Mouse (Mus musculus): ENCODE data around the gene Fam162a. TPM values are rescaled to one million over a fixed set of nuclear protein-coding genes. Genes with fewer than 3 reads are reported as not detected.
"Not testable (repeated sequence)": the region's sequence is repeated elsewhere in the genome, so short reads cannot be mapped to it uniquely, and the experiment has no call there.

The Fam162a gene
- total RNA-seq, 1 experiment from 2014 or later: 90.0 TPM

DNA sequence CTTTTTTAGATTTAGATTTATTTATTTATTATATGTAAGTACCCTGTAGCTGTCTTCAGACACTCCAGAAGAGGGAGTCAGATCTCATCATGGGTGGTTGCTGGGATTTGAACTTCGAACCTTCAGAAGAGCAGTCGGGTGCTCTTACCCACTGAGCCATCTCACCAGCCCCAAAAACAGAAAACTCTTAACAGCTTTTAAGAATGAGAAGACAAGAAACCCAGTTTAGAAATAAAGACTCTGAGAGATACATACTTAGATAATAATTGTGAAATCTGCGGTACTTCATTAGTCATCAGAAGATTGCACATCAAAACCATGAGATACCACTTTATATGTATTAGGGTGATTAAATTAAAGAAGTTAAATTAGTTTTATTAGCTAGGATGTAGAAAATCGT is 72.5 kb downstream of the Fam162a start:
- ATAC-seq (replicated peaks in 1 of 2; ENCODE audit: insufficient read depth in 1 of 2, low FRiP score in 2 of 2, low TSS enrichment in 1 of 2, low read depth in 1 of 2, poor library complexity in 2 of 2, severe bottlenecking in 2 of 2): not testable (repeated sequence)

Other genes starting within 250 kb of the Fam162a start
- 36.6 and 38.7 TPM in 2 replicates for gene Parp14, start 200.1 kb downstream of the Fam162a start, total RNA-seq (2017)
- 65.9 and 69.0 TPM in 2 replicates for gene Parp9, start 133.1 kb downstream of the Fam162a start, total RNA-seq (2017)
- gene Dtx3l, start 132.4 kb downstream of the Fam162a start, total RNA-seq (2017): 63.4 and 70.0 TPM in 2 replicates
- 43.1 and 60.8 TPM in 2 replicates for gene Kpna1, start 92.8 kb downstream of the Fam162a start, total RNA-seq (2017)
- gene Wdr5b, start 30.4 kb downstream of the Fam162a start, total RNA-seq (2017): 12.8 and 15.5 TPM in 2 replicates
- gene Ccdc58, start 91 bp upstream of the Fam162a start, total RNA-seq (2017): 59.4 and 73.5 TPM in 2 replicates
- not detected in 2 replicates for gene Csta1, start 59.6 kb upstream of the Fam162a start, total RNA-seq (2017)
- gene Stfa2l1, start 85.2 kb upstream of the Fam162a start, total RNA-seq (2017): 4.4 TPM in 1 of 2 replicates, not detected in the other
- gene Gm5483, start 112.6 kb upstream of the Fam162a start, total RNA-seq (2017): 8.9 and 27.9 TPM in 2 replicates
- gene Gm5416, start 138.8 kb upstream of the Fam162a start, total RNA-seq (2017): not detected in 2 replicates
- not detected in 2 replicates for gene 2010005H15Rik, start 149.9 kb upstream of the Fam162a start, total RNA-seq (2017)
- 0.55 and 4.7 TPM in 2 replicates for gene Stfa1, start 205.4 kb upstream of the Fam162a start, total RNA-seq (2017)